Mouse (Mus musculus) lung, embryonic 16.5 days (tissue): ENCODE results near the gene Fhad1. TPM values are rescaled to one million over a fixed set of nuclear protein-coding genes. Genes with fewer than 3 reads are reported as not detected.
A peak's percentile ranks its signal among the peaks of the same experiment; 100 is the strongest.
"Not testable (repeated sequence)": the region's sequence is repeated elsewhere in the genome, so short reads cannot be mapped to it uniquely, and the experiment has no call there.

Source experiments
- ATAC-seq: fragments of 200-750 bp; cut with Nextera tagmentation; 2 replicates; pipeline ENCODE4 v1.8.0; 2017; ENCODE audit warnings: low read depth, mild to moderate bottlenecking, moderate library complexity
- H3K27ac ChIP-seq: fragments of 300-500 bp; sonication (generic); 2 replicates; pipeline ENCODE4 v1.5.1; 2014; ENCODE audit warnings: mild to moderate bottlenecking, control low read depth, low read length
- H3K27me3 ChIP-seq: fragments of 300-500 bp; sonication (generic); 2 replicates; pipeline ENCODE4 v1.6.1; 2014; ENCODE audit warnings: low read depth, low read length, mixed read lengths; ENCODE audit not compliant: control insufficient read depth, insufficient read depth
- H3K36me3 ChIP-seq: fragments of 300-500 bp; sonication (generic); 2 replicates; pipeline ENCODE4 v1.6.1; 2014; ENCODE audit warnings: low read length; ENCODE audit not compliant: control insufficient read depth, insufficient read depth
- H3K4me1 ChIP-seq: fragments of 300-500 bp; sonication (generic); replicated peaks from 2 replicates; pipeline ENCODE4 v1.6.1; 2014; ENCODE audit warnings: low read length, mixed read lengths; ENCODE audit not compliant: control insufficient read depth, insufficient read depth
- H3K4me2 ChIP-seq: fragments of 300-500 bp; sonication (generic); 2 replicates; pipeline ENCODE4 v1.6.1; 2014; ENCODE audit warnings: low read depth, low read length, control low read depth
- H3K4me3 ChIP-seq: fragments of 300-500 bp; sonication (generic); 2 replicates; pipeline ENCODE4 v1.5.1; 2014; ENCODE audit warnings: mild to moderate bottlenecking, low read length, control low read depth
- H3K9ac ChIP-seq: fragments of 300-500 bp; sonication (generic); 2 replicates; pipeline ENCODE4 v1.6.1; 2014; ENCODE audit warnings: low read length, control low read depth
- H3K9me3 ChIP-seq: fragments of 300-500 bp; sonication (generic); 2 replicates; pipeline ENCODE4 v1.6.1; 2016; ENCODE audit warnings: low read length; ENCODE audit not compliant: control insufficient read depth
- WGBS: fragments of 180-500 bp; shearing (Covaris S2); extraction: QIAGEN DNeasy Blood & Tissue Kit; methylation state at CpG from one replicate; pipeline ENCODE4 v1.1.7; 2014; 5-methylcytosine and 5-hydroxymethylcytosine counted together
- polyA plus RNA-seq: library from polyadenylated mRNA; unstranded; fragments of >200 nt; fragmentation: Nextera tagmentation; extraction: Ambion mirVana; gene quantifications from 2 replicates; pipeline ENCODE4 v1.2.1, GENCODE M21; 2015

Fhad1 gene
- polyA plus RNA-seq, 1 experiment from 2014 or later: 3.3 TPM

DNA sequence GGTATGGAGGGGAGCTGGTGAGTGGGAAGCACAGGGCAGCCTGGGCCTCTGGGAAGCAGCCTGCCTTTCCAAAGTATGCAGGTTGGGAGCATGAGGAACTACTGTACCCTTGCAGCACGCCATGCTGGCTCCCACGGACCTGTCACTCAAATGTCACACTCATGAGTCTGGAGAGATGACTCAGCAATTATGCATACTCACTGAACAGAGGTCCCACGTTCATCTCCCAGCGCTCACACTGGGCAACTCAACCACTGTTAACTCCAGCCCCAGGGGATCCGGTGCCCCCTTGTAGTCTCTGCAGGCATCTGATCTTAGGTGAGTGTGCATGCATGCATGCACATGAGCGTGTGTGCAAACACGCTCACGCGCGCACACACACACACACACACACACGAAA, 39.7 kb upstream of the Fhad1 start:
- 84% methylated on average over 11 of the region's 11 CpGs for WGBS
- Histone ChIP-seq H3K4me2 (no peak overlapping the region), H3K9ac (no peak overlapping the region), H3K27ac (no peak overlapping the region), H3K4me1 (peaks cover 5% of the 10 kb centered on the region; the same call in 1 of the 2 replicates), H3K27me3 (no peaks in the 10 kb centered on the region), H3K4me3 (no peak overlapping the region), H3K9me3 (no peaks in the 10 kb centered on the region), H3K36me3 (no peaks in the 10 kb centered on the region)
- no peak for ATAC-seq

DNA sequence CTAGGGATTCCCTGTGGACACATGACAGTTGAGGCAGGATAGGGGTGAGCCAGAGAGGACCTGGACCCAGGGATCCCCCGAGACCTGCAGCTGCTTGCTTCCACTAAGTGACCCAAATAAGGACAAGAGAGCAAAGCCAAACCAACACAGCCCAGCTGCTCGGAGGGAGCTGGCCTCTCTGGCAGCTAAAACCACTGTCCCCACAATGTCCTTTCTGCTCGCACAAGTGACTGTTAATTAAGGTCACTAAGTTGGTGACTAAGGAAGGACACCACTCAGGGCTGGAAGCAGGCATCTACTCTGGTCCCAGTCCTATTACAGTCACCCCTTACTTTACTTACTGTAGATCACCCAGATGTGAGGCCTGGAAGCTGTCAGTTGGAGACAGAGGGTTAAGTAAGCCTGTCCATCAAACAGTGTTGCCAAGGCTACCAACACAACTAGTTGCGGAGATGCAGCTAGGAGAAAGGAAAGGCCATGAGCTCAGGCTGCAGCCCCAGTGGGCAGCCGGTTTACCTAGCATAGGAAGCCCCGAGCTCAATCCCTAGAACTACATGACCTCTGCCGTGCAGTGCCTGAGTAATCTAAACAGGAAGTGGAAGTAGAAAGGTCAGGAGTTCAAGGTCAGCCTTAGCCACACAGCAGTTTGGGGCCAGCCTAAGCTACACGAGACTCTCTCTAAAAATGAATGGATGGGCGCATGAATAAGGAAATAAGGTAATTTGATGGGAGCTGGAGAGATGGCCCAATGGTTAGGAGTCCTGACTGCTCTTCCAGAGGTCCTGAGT, 39.0 kb upstream of the Fhad1 start:
- H3K9ac ChIP-seq: no peak overlapping the region
- no peaks in the 10 kb centered on the region for H3K27me3 ChIP-seq
- 42% methylated on average over 9 of the region's 9 CpGs for WGBS
- no peak for ATAC-seq
- no peak overlapping the region for H3K4me3 ChIP-seq
- no peaks in the 10 kb centered on the region for H3K9me3 ChIP-seq
- no peak overlapping the region for H3K4me2 ChIP-seq
- peaks cover 5% of the 10 kb centered on the region; the same call in 1 of the 2 replicates for H3K4me1 ChIP-seq
- H3K36me3 ChIP-seq: no peaks in the 10 kb centered on the region
- H3K27ac ChIP-seq: no peak overlapping the region

DNA sequence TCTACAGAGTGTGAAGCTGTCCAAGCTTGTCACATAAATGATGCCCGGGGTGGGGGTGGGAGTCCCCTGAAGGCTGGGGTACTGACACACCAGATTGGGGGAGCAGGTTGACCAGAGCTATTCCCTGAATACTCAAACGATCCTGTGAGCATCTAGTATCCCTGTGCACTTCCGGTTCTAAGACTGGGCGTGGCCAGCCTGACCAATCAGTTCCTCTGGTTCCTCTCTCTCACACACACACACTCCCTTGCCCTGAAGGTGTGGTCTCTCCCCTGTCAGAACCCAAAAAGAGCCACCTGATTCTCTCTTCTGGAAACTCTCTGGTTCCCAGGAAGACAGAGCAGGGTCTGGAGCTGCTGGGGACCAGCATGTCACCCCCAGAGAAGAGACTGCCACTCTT, 38.4 kb upstream of the Fhad1 start:
- 43% methylated on average over 4 of the region's 4 CpGs for WGBS
- Histone ChIP-seq H3K9me3 (no peaks in the 10 kb centered on the region), H3K36me3 (no peaks in the 10 kb centered on the region), H3K9ac (no peak overlapping the region), H3K4me3 (no peak overlapping the region), H3K27ac (no peak overlapping the region), H3K27me3 (no peaks in the 10 kb centered on the region), H3K4me2 (no peak overlapping the region), H3K4me1 (peaks cover 5% of the 10 kb centered on the region; the same call in 1 of the 2 replicates)
- no peak for ATAC-seq

DNA sequence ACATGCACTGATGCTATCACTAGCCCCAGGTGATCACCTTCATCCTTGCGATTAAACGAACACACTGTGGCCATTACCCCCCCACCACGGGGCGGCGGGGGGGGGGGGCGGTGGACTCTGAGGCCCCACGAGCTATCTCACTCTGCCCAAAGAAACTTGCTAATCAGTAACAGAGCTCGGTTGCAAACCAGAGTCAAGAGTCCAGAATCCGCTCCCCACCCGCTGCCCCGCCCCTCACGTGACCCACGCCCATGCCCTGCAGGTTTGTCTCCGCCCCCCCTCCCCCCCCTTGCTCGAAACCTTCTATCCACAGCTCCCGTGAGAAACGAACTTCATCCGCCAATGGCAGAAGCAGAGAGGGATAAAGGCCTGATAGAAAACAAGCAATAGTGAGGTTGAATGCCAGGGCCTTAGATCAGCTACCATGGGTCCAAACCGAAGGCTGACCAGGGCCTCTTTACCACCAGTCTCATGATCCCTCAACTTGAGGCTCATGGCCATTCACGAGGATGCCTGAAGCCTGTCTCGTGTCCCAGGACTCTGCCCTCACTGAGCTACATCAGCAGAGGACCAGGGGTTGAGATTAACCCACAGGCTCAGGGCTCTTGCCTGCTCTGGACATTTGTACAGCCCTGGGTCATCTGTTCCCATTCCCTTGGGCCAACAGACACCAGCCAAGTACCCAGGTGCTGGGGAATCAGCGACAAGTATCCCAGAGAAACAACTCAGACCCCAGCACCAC, 37.7 kb upstream of the Fhad1 start:
- Histone ChIP-seq H3K9ac (no peak overlapping the region), H3K36me3 (no peaks in the 10 kb centered on the region), H3K4me2 (peak overlapping the region; percentile 25), H3K4me1 (peaks cover 5% of the 10 kb centered on the region; the same call in 1 of the 2 replicates), H3K27ac (no peak overlapping the region), H3K9me3 (no peaks in the 10 kb centered on the region), H3K27me3 (no peaks in the 10 kb centered on the region), H3K4me3 (no peak overlapping the region)
- WGBS: 36% methylated on average over 22 of the region's 22 CpGs
- ATAC-seq: no peak; the same call in 1 of the 2 replicates

DNA sequence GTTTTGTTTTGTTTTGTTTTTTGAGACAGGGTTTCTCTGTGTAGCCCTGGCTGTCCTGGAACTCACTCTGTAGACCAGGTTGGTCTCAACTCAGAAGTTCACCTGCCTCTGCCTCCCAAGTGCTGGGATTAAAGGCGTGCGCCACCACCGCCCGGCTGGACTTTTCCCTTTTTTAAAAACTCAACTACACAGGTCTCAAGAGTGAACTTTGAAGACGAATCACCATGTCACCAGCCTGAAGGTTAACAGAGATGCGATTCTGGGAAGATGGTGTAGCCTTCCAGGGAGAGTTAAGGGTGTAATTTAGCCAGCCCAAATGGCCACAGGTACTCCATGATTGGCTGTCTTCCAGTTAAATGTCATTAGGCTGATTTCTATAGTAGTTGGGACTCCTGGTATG, 37.0 kb upstream of the Fhad1 start:
- H3K4me3 ChIP-seq, H3K9me3 ChIP-seq, H3K27ac ChIP-seq, ATAC-seq, H3K36me3 ChIP-seq, H3K9ac ChIP-seq, H3K4me1 ChIP-seq, H3K27me3 ChIP-seq: not testable (repeated sequence)
- H3K4me2 ChIP-seq: peak overlapping the region; percentile 25; the same call in 1 of the 2 replicates
- WGBS: 76% methylated on average over 6 of the region's 6 CpGs

DNA sequence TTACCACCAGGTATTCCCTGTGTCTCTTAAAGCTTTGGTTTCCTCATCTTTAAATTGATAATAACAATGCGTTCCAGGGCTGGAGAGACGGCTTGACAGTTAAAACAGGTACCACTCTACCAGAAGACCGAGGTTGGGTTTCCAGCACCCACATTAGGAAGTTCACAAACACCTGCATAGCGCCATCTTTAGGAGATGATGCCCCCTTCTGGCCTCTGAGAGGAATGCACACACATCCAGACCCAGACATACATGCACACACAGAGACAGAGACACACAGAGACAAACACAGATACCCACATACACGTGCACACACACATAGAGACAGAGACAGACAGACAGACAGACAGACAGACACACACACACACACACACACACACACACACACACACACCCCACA, 35.1 kb upstream of the Fhad1 start:
- no peak for ATAC-seq
- no peaks in the 10 kb centered on the region for H3K27me3 ChIP-seq
- WGBS: 94% methylated on average over 5 of the region's 5 CpGs

DNA sequence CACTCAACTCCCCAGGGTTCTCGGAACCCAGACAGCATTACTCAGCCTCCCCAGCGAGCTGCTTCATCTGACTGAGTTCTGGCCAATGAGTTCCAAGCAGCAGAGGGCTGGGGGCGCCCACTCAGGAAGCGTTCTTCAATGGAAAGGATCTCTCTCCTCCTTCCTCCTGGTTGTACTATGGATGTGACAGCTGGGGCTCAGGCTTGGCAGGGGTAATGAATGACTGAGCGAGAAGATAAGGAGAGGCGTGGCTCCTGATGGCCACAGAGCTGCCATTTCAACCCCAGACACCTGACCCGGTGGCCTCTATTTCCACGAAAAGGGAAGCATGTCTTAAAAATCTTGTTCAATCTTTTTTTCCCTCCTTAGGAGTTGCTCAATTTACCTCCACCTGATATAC, 33.5 kb upstream of the Fhad1 start:
- H3K27ac ChIP-seq: no peak overlapping the region
- no peak overlapping the region for H3K4me3 ChIP-seq
- no peak overlapping the region for H3K4me2 ChIP-seq
- H3K36me3 ChIP-seq: no peaks in the 10 kb centered on the region
- no peaks in the 10 kb centered on the region for H3K9me3 ChIP-seq
- H3K9ac ChIP-seq: no peak overlapping the region
- H3K27me3 ChIP-seq: no peaks in the 10 kb centered on the region
- ATAC-seq: no peak
- peaks cover 7% of the 10 kb centered on the region; the same call in 1 of the 2 replicates for H3K4me1 ChIP-seq
- 40% methylated on average over 8 of the region's 8 CpGs for whole genome bisulfite sequencing

More for the DNA sequence above, 35.1 kb upstream of the Fhad1 start:
- H3K9me3 ChIP-seq: no peaks in the 10 kb centered on the region
- no peak overlapping the region for H3K4me3 ChIP-seq
- H3K4me2 ChIP-seq: no peak overlapping the region
- H3K9ac ChIP-seq: no peak overlapping the region
- H3K36me3 ChIP-seq: no peaks in the 10 kb centered on the region
- no peak overlapping the region for H3K27ac ChIP-seq
- peaks cover 5% of the 10 kb centered on the region; the same call in 1 of the 2 replicates for H3K4me1 ChIP-seq

DNA sequence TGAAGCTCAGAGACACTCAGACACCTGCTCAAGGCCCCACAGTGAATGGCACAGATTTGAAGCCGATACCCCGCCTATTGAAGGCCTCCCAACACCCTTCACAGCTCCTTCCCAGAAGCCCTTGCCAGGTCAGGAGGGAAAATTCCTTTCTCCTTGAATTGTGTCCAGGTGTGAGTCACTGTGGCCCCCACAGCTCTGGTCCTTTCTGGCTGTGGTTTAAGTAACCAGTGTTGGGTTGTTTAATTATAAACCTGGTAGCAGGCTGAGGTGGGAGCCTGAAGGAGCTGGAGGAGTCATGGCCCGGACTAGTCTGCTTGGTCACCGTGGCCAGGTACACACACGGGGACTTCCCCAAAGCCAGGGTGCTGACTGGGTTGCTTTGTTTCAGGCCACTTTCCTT, 32.1 kb upstream of the Fhad1 start:
- Histone ChIP-seq H3K4me3 (no peak overlapping the region), H3K9ac (no peak overlapping the region), H3K27ac (peak overlapping the region; percentile 12; the same call in 1 of the 2 replicates), H3K36me3 (no peaks in the 10 kb centered on the region), H3K9me3 (no peaks in the 10 kb centered on the region), H3K27me3 (no peaks in the 10 kb centered on the region), H3K4me2 (no peak overlapping the region), H3K4me1 (peaks cover 8% of the 10 kb centered on the region; the same call in 1 of the 2 replicates)
- 63% methylated on average over 5 of the region's 5 CpGs for WGBS
- ATAC-seq: no peak

DNA sequence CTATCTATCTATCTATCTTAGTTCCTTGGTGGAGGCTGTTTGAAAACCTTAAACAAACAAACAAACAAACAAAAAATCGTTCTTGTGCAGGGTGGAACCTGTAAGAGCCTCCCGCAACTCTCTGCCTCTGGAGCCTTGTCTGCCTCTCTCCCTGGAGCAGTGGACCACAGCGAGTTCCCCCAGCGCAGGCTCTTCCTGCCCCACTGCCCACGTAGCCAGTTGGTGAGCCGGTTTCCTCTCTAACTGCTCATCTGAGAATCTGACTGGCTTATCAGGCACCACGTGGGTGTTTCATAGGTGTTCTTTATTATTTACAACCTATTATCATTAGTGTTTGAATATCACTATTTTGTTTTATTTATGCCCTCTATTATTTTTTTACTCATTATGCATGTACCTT, 31.6 kb upstream of the Fhad1 start:
- no peak overlapping the region for H3K4me3 ChIP-seq
- no peak for ATAC-seq
- H3K27me3 ChIP-seq: no peaks in the 10 kb centered on the region
- H3K4me1 ChIP-seq: peaks cover 8% of the 10 kb centered on the region; the same call in 1 of the 2 replicates
- H3K36me3 ChIP-seq: no peaks in the 10 kb centered on the region
- no peak overlapping the region for H3K9ac ChIP-seq
- no peaks in the 10 kb centered on the region for H3K9me3 ChIP-seq
- no peak overlapping the region for H3K27ac ChIP-seq
- no peak overlapping the region for H3K4me2 ChIP-seq
- WGBS: 76% methylated on average over 7 of the region's 7 CpGs
